9 mouse cellular contexts compared by ENCODE assay signal in genomic region chr3:134828875-134829530, GRCm38 (mm10). TPM values are rescaled to one million over a fixed set of nuclear protein-coding genes. Genes with fewer than 3 reads are reported as not detected.
DNase-seq lines count a peak whose midpoint lies in the region; ATAC-seq and TF ChIP-seq lines count a peak whose summit lies in the region.
"Had no signal": no experiment of that assay in that cellular context is flagged by ENCODE, and none has a peak within 500 bp of the region (broad histone marks: within the 10 kb centered on the region; RNA-seq: fewer than 3 reads in every experiment).

Gene Tacr3 (plus strand): TSS chr3:134829007.

- ATAC-seq in forebrain, embryonic 11.5 days (replicated peaks; ENCODE audit: low FRiP score), result peak; percentile 67
- peak; percentile 39 for ATAC-seq in neural tube, embryonic 11.5 days (ENCODE audit: insufficient read depth, low FRiP score, low TSS enrichment)
- no peak for ATAC-seq in inflammation-experienced regulatory T-cells, adult 6 months

- H3K27ac ChIP-seq in forebrain, embryonic 11.5 days (ENCODE audit: low read depth, low read length), result no peak within 1 kb of the TSS
- no peak within 1 kb of the TSS for H3K27ac ChIP-seq in neural tube, embryonic 11.5 days (ENCODE audit: low read depth, low read length)

- peak within 1 kb of the TSS; percentile 89 for H3K4me2 ChIP-seq in forebrain, embryonic 11.5 days (ENCODE audit: low read depth, low read length, severe bottlenecking)
- H3K4me2 ChIP-seq in neural tube, embryonic 11.5 days (ENCODE audit: low read depth), result peak within 1 kb of the TSS; percentile 92

- TF ChIP-seq CTCF in brain, embryonic 14.5 days (IDR thresholded peaks at IDR 0.05; ENCODE audit: borderline replicate concordance, extremely low read depth, insufficient read depth, insufficient read length), result no peak

- peaks cover 3% of the 10 kb centered on the region; the same call in 1 of the 2 replicates for H3K27me3 ChIP-seq in forebrain, embryonic 11.5 days (ENCODE audit: control insufficient read depth, insufficient read depth, low read length)
- no peaks in the 10 kb centered on the region for H3K27me3 ChIP-seq in neural tube, embryonic 11.5 days (ENCODE audit: control insufficient read depth, insufficient read depth, low read length)

- no peak for TF ChIP-seq POLR2A in brain, embryonic 14.5 days (IDR thresholded peaks at IDR 0.05; ENCODE audit: borderline replicate concordance, extremely low read depth, insufficient read depth, insufficient read length, poor library complexity, severe bottlenecking)

- WGBS in forebrain, embryonic 11.5 days, result 2% methylated on average over 36 of the region's 36 CpGs
- WGBS in neural tube, embryonic 11.5 days, result 2% methylated on average over 36 of the region's 36 CpGs

- peak within 1 kb of the TSS; percentile 40 for H3K4me3 ChIP-seq in forebrain, embryonic 11.5 days (ENCODE audit: low read depth, low read length)
- peak within 1 kb of the TSS; percentile 27 for H3K4me3 ChIP-seq in neural tube, embryonic 11.5 days (ENCODE audit: low read depth, low read length)
- H3K4me3 ChIP-seq: myocyte had no signal

- peak; percentile 0 to 4 for DNase-seq in layer of hippocampus, postnatal 14 days (ENCODE audit: low spot score in 2 of 2)
- DNase-seq in layer of hippocampus, adult 8-10 months (ENCODE audit: low spot score in 2 of 2), result no peak
- peak; percentile 58 for DNase-seq in brain, embryonic 14.5 days (ENCODE audit: low read depth)
- peak; percentile 63 for DNase-seq in forebrain, embryonic 11.5 days (ENCODE audit: low spot score)
- DNase-seq in left cerebral cortex, postnatal 25 days (ENCODE audit: low spot score in 2 of 2), result peak; percentile 22 to 24
- DNase-seq in neural tube, embryonic 11.5 days (ENCODE audit: low spot score), result peak; percentile 27
- no peak for DNase-seq in cerebellum, adult 8-10 months

- no peaks in the 10 kb centered on the region for H3K9me3 ChIP-seq in forebrain, embryonic 11.5 days (ENCODE audit: control insufficient read depth, low read length)
- no peaks in the 10 kb centered on the region for H3K9me3 ChIP-seq in neural tube, embryonic 11.5 days (ENCODE audit: control insufficient read depth, low read length)

- H3K4me1 ChIP-seq in forebrain, embryonic 11.5 days (replicated peaks; ENCODE audit: control insufficient read depth, insufficient read depth, low read length), result 0 out of 2 replicates have a peak, but pooled peaks cover 2% of the 10 kb centered on the region
- no peaks in the 10 kb centered on the region for H3K4me1 ChIP-seq in neural tube, embryonic 11.5 days (ENCODE audit: control insufficient read depth, insufficient read depth, low read length)

- peak within 1 kb of the TSS; percentile 47 for H3K9ac ChIP-seq in forebrain, embryonic 11.5 days (ENCODE audit: low read length)
- H3K9ac ChIP-seq in neural tube, embryonic 11.5 days (ENCODE audit: low read length), result peak within 1 kb of the TSS; percentile 32

- intact Hi-C loops in left cerebral cortex, postnatal 25 days (cut with DNase I), result no loop called here

- no peaks in the 10 kb centered on the region for H3K36me3 ChIP-seq in forebrain, embryonic 11.5 days (ENCODE audit: control insufficient read depth, insufficient read depth, low read length)
- H3K36me3 ChIP-seq in neural tube, embryonic 11.5 days (ENCODE audit: control insufficient read depth, insufficient read depth, low read length), result no peaks in the 10 kb centered on the region

RNA-seq across cellular contexts. Expression of gene Tacr3, which starts in this region (rescaled TPM):
- 1 to 10 TPM; 2.5 to 3.7 TPM for total RNA-seq in layer of hippocampus, postnatal 14 days (2021)
- 1 to 10 TPM; 1.4 to 3.1 (median 1.7) TPM for total RNA-seq in layer of hippocampus, adult 8-10 months (2022)
- 1.1 and 2.7 TPM in 2 replicates for polyA plus RNA-seq in brain, embryonic 14.5 days (2012; rRNA removed)
- polyA plus RNA-seq in forebrain, embryonic 11.5 days (2014; fragmentation: Nextera tagmentation; extraction: Ambion mirVana), result 0.49 and 0.64 TPM in 2 replicates
- total RNA-seq in left cerebral cortex, postnatal 25 days (2021), result 1 to 10 TPM; 1.6 to 2.6 TPM
- 0.14 and 0.64 TPM in 2 replicates for polyA plus RNA-seq in neural tube, embryonic 11.5 days (2014; fragmentation: Nextera tagmentation; extraction: Ambion mirVana)
- not detected for polyA plus RNA-seq in inflammation-experienced regulatory T-cells, adult 6 months (2017; shearing (Covaris generic))
- polyA plus RNA-seq: myocyte had no signal

Comparison
In these comparisons a context has a peak if more than half of its experiments do, and no peak if none do; other contexts are left out.
1. DNase-seq: peak in layer of hippocampus, postnatal 14 days (2 of 2), brain, embryonic 14.5 days (single experiment) and left cerebral cortex, postnatal 25 days (2 of 2); none in layer of hippocampus, adult 8-10 months (0 of 2) and cerebellum, adult 8-10 months (single experiment).
2. Peak in DNase-seq, ATAC-seq, H3K4me3 ChIP-seq, H3K9ac ChIP-seq and H3K4me2 ChIP-seq in forebrain, embryonic 11.5 days; RNA of the gene not detected or under 1 TPM.
3. Peak in DNase-seq, ATAC-seq, H3K4me3 ChIP-seq, H3K9ac ChIP-seq and H3K4me2 ChIP-seq in neural tube, embryonic 11.5 days; RNA of the gene not detected or under 1 TPM.